Mouse (Mus musculus): ENCODE data around the gene Pif1. TPM values are rescaled to one million over a fixed set of nuclear protein-coding genes. Genes with fewer than 3 reads are reported as not detected.

Gene Pif1
- total and polyA plus RNA-seq, 3 experiments: 11.2 to 14.5 (median 12.2) TPM

- TF ChIP-seq POLR2A (IDR thresholded peaks at IDR 0.05; ENCODE audit: low read depth, low read length): no peak
- no peak for TF ChIP-seq NELFE (IDR thresholded peaks at IDR 0.05; ENCODE audit: low read depth, low read length)
- no peak for TF ChIP-seq USF1 (IDR thresholded peaks at IDR 0.05; ENCODE audit: low read depth, low read length)
- TF ChIP-seq ETS1 (conservative IDR thresholded peaks at IDR 0.05; ENCODE audit: low read depth, low read length): no peak
- TF ChIP-seq CHD1 (IDR thresholded peaks at IDR 0.05; ENCODE audit: low read depth, low read length): no peak
- no peak for TF ChIP-seq RAD21 (IDR thresholded peaks at IDR 0.05; ENCODE audit: low read depth, low read length)
- Histone ChIP-seq H3K9me3 (replicated peaks; ENCODE audit: low read length) (no peaks in the 10 kb centered on the region), H3K4me2 (ENCODE audit: insufficient read depth, low read depth, poor library complexity, severe bottlenecking) (no peak overlapping the region), H3K79me2 (replicated peaks; ENCODE audit: control insufficient read depth, extremely low read depth, insufficient read depth, poor library complexity, severe bottlenecking) (no peaks in the 10 kb centered on the region), H3K4me3 (replicated peaks in 1 of 3; ENCODE audit: low read depth in 2 of 3, low read length in 2 of 3, poor library complexity in 1 of 3) (no peak overlapping the region), H3K9ac (ENCODE audit: insufficient read depth, low read depth) (no peak overlapping the region), H3K36me3 (replicated peaks in 1 of 2; ENCODE audit: control insufficient read depth in 1 of 2, insufficient read depth in 1 of 2, low read length in 1 of 2) (no peaks in the 10 kb centered on the region), H3K27me3 (replicated peaks) (no peaks in the 10 kb centered on the region), H3K4me1 (ENCODE audit: control insufficient read depth in 1 of 2, insufficient read depth in 2 of 2) (peaks cover 0 to 8% of the 10 kb centered on the region in 2 experiments; a peak in 2 of 4 replicates), H3K27ac (ENCODE audit: insufficient read depth, low read depth) (no peak overlapping the region)
- DNase-seq (ENCODE audit: extremely low read depth): no peak
- dilution Hi-C loops (cut with MboI; ENCODE audit: extremely low pct_ligation_motif_present, extremely low pct_unique_long_range_greater_than_20kb, low sequenced_read_pairs) (no loop called here), in situ Hi-C loops (cut with MboI; ENCODE audit: low pct_ligation_motif_present, low pct_unique_long_range_greater_than_20kb, low sequenced_read_pairs) (no loop called here)
These were observed 58.0 kb downstream of the Pif1 start for GRCm38 (mm10) chr9:65644960-65645359.

Other genes starting within 250 kb of the Pif1 start
- gene Pdcd7, start 241.1 kb upstream of the Pif1 start, total RNA-seq (2012; rRNA removed): 14.5 and 16.3 TPM in 2 replicates
- 12.8 and 13.1 TPM in 2 replicates for gene Pdcd7, start 241.1 kb upstream of the Pif1 start, total RNA-seq (2014; rRNA removed)
- 20.6 and 24.0 TPM in 2 replicates for gene Pdcd7, start 241.1 kb upstream of the Pif1 start, polyA plus RNA-seq (2012; ENCODE audit: insufficient read length, low read depth)
- gene Ubap1l, start 226.1 kb upstream of the Pif1 start, total RNA-seq (2012; rRNA removed): 0.13 TPM in 1 of 2 replicates, not detected in the other
- gene Ubap1l, start 226.1 kb upstream of the Pif1 start, total RNA-seq (2014; rRNA removed): not detected in 2 replicates
- not detected in 2 replicates for gene Ubap1l, start 226.1 kb upstream of the Pif1 start, polyA plus RNA-seq (2012; ENCODE audit: insufficient read length, low read depth)
- not detected in 2 replicates for gene Kbtbd13, start 195.5 kb upstream of the Pif1 start, total RNA-seq (2012; rRNA removed)
- gene Kbtbd13, start 195.5 kb upstream of the Pif1 start, total RNA-seq (2014; rRNA removed): not detected in 2 replicates
- gene Kbtbd13, start 195.5 kb upstream of the Pif1 start, polyA plus RNA-seq (2012; ENCODE audit: insufficient read length, low read depth): not detected in 2 replicates
- gene Rasl12, start 188.7 kb upstream of the Pif1 start, total RNA-seq (2012; rRNA removed): 0.08 and 0.13 TPM in 2 replicates
- 0.09 TPM in 1 of 2 replicates, not detected in the other for gene Rasl12, start 188.7 kb upstream of the Pif1 start, total RNA-seq (2014; rRNA removed)
- gene Rasl12, start 188.7 kb upstream of the Pif1 start, polyA plus RNA-seq (2012; ENCODE audit: insufficient read length, low read depth): not detected in 2 replicates
- not detected in 2 replicates for gene Slc51b, start 164.2 kb upstream of the Pif1 start, total RNA-seq (2012; rRNA removed)
- not detected in 2 replicates for gene Slc51b, start 164.2 kb upstream of the Pif1 start, total RNA-seq (2014; rRNA removed)
- gene Slc51b, start 164.2 kb upstream of the Pif1 start, polyA plus RNA-seq (2012; ENCODE audit: insufficient read length, low read depth): not detected in 2 replicates
- 18.1 and 21.3 TPM in 2 replicates for gene Mtfmt, start 151.4 kb upstream of the Pif1 start, total RNA-seq (2012; rRNA removed)
- 23.9 and 26.3 TPM in 2 replicates for gene Mtfmt, start 151.4 kb upstream of the Pif1 start, total RNA-seq (2014; rRNA removed)
- gene Mtfmt, start 151.4 kb upstream of the Pif1 start, polyA plus RNA-seq (2012; ENCODE audit: insufficient read length, low read depth): 26.2 and 26.3 TPM in 2 replicates
- gene Spg21, start 126.2 kb upstream of the Pif1 start, total RNA-seq (2012; rRNA removed): 40.4 and 43.2 TPM in 2 replicates
- gene Spg21, start 126.2 kb upstream of the Pif1 start, total RNA-seq (2014; rRNA removed): 131 and 136 TPM in 2 replicates
- 43.4 and 48.9 TPM in 2 replicates for gene Spg21, start 126.2 kb upstream of the Pif1 start, polyA plus RNA-seq (2012; ENCODE audit: insufficient read length, low read depth)
- not detected in 2 replicates for gene Ankdd1a, start 67.0 kb upstream of the Pif1 start, total RNA-seq (2012; rRNA removed)
- not detected in 2 replicates for gene Ankdd1a, start 67.0 kb upstream of the Pif1 start, total RNA-seq (2014; rRNA removed)
- not detected in 2 replicates for gene Ankdd1a, start 67.0 kb upstream of the Pif1 start, polyA plus RNA-seq (2012; ENCODE audit: insufficient read length, low read depth)
- 13.9 and 16.8 TPM in 2 replicates for gene Plekho2, start 7.1 kb upstream of the Pif1 start, total RNA-seq (2012; rRNA removed)
- 7.2 and 7.9 TPM in 2 replicates for gene Plekho2, start 7.1 kb upstream of the Pif1 start, total RNA-seq (2014; rRNA removed)
- 33.8 and 37.1 TPM in 2 replicates for gene Plekho2, start 7.1 kb upstream of the Pif1 start, polyA plus RNA-seq (2012; ENCODE audit: insufficient read length, low read depth)
- gene Rbpms2, start 42.5 kb downstream of the Pif1 start, total RNA-seq (2012; rRNA removed): 0.13 TPM in 1 of 2 replicates, not detected in the other
- gene Rbpms2, start 42.5 kb downstream of the Pif1 start, total RNA-seq (2014; rRNA removed): not detected in 2 replicates
- 0.34 and 0.95 TPM in 2 replicates for gene Rbpms2, start 42.5 kb downstream of the Pif1 start, polyA plus RNA-seq (2012; ENCODE audit: insufficient read length, low read depth)
- 30.2 and 30.9 TPM in 2 replicates for gene Oaz2, start 80.8 kb downstream of the Pif1 start, total RNA-seq (2012; rRNA removed)
- gene Oaz2, start 80.8 kb downstream of the Pif1 start, total RNA-seq (2014; rRNA removed): 35.3 and 38.9 TPM in 2 replicates
- gene Oaz2, start 80.8 kb downstream of the Pif1 start, polyA plus RNA-seq (2012; ENCODE audit: insufficient read length, low read depth): 55.7 and 61.4 TPM in 2 replicates
- gene Zfp609, start 240.4 kb downstream of the Pif1 start, total RNA-seq (2012; rRNA removed): 3.2 and 3.5 TPM in 2 replicates
- 1.2 and 1.5 TPM in 2 replicates for gene Zfp609, start 240.4 kb downstream of the Pif1 start, total RNA-seq (2014; rRNA removed)
- gene Zfp609, start 240.4 kb downstream of the Pif1 start, polyA plus RNA-seq (2012; ENCODE audit: insufficient read length, low read depth): 14.6 and 15.4 TPM in 2 replicates